Mouse (Mus musculus) thymus, postnatal 14 days (tissue): Measurements from ENCODE around the gene Lrrc4b.

Source experiments
- DNase-seq: peaks from one replicate; pipeline ENCODE4 v3.0.0; 2021

Gene Lrrc4b

DNA sequence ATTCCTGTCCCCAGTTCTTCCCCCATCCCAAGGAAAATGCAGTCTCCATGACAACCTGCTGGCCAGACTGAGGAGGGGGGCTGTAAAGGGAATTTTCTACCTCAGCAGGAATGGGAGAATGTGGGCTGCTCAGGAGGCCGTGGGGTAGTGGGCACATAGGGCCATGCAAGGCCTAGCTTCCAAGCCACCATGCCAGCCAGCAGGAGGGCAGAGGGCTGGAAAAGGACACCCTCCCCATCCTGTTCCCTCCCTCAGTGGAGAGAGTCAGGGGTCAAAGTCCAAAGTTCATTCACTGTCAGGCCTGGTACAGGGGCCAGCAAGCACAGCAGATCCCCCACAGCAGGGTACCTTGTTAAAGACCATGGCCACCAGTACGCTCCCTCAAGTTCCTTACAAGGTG lies 36.3 kb downstream of the Lrrc4b start, which contains the start of gene Aspdh:
Aspdh (plus strand) TSS at position 281 of the 400 bp plus-strand sequence.
- no peak for DNase-seq

DNA sequence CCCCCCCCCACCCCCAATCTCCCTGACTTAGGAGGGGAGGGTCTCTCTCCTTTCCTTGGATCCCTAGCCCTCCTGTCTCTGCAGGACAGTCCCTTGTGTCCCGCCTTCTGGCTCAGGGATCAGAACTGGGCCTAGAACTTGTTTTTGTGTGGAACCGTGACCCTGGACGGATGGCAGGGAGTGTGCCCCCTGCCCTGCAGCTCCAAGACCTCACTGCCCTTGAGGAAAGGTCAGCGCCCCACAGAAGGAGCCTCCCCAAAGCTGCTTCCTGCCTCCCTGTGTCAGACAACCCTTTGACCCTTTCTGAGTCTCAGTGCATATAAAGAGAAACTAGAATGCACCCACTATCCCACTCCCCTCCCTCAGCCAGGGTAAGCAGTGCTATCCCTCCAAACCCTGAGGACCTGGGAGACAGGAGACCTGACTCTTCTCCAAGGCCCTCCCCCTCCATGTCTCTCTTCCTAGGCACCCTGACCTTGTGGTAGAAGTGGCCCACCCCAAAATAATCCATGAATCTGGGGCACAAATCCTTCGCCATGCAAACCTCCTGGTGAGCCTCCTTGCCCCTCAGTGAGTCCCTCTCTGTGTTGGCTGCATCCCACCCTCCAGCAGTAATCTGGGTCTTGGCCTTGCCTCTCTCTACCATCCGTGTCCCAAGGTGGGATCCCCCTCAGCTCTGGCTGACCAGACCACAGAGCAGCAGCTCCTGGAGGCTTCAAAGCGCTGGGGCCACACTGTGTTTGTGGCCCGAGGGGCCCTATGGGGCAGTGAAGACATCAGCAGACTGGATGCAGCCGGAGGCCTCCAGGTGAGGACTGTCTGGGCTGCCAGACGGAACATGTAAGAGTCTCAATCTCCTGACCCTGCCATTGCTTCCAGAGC lies 37.4 kb downstream of the Lrrc4b start:
- DNase-seq: no peak

DNA sequence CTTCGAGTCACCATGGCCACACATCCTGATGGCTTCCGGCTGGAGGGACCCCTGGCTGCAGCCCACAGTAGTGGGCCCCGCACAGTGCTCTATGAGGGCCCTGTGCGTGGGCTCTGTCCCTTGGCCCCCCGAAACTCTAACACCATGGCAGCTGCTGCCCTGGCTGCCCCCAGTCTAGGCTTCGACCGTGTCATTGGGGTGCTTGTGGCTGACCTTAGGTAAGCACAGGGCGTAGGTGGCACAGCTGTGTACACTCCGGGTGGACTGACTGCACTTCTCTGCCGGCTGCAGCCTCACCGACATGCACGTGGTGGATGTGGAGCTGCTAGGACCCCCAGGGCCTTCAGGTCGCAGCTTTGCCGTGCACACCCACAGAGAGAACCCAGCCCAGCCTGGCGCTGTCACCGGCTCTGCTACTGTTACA lies 38.1 kb downstream of the Lrrc4b start:
- no peak for DNase-seq

GRCm38 (mm10) chr7:44467811-44468411 lies 39.1 kb downstream of the Lrrc4b start, which contains the start of gene Josd2:
Gene Josd2, plus strand, starts transcription at chr7:44467980.
- DNase-seq: peak; percentile 91

DNA sequence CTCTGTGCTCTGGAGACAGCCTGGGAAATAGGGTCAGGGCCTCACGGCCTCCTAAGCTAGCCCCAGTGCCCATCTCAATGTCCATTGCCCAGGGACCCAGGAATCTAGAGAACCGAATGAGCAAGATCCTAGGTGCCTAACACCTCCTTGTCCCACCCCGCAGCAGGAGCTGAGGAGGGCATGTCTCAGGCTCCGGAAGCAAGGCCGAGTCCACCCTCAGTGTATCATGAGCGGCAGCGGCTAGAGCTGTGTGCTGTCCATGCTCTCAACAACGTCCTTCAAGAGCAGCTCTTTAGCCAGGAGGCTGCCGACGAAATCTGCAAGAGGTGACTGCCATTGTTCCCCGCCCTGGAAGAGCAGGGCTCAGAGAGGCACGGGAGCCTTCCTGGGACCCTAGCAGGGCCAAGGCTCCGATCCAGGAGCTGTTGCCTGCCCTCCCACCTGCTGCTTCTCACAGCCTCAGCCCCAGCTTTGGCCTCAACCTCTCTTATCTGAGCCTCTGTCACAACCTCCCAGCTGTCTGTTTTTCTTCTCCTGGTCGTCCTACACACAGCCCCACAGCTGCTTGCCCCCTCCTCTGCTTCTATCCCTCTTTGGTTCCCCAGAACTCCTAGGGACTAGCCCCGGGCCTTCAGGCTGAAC lies 39.9 kb downstream of the Lrrc4b start:
- no peak for DNase-seq

DNA sequence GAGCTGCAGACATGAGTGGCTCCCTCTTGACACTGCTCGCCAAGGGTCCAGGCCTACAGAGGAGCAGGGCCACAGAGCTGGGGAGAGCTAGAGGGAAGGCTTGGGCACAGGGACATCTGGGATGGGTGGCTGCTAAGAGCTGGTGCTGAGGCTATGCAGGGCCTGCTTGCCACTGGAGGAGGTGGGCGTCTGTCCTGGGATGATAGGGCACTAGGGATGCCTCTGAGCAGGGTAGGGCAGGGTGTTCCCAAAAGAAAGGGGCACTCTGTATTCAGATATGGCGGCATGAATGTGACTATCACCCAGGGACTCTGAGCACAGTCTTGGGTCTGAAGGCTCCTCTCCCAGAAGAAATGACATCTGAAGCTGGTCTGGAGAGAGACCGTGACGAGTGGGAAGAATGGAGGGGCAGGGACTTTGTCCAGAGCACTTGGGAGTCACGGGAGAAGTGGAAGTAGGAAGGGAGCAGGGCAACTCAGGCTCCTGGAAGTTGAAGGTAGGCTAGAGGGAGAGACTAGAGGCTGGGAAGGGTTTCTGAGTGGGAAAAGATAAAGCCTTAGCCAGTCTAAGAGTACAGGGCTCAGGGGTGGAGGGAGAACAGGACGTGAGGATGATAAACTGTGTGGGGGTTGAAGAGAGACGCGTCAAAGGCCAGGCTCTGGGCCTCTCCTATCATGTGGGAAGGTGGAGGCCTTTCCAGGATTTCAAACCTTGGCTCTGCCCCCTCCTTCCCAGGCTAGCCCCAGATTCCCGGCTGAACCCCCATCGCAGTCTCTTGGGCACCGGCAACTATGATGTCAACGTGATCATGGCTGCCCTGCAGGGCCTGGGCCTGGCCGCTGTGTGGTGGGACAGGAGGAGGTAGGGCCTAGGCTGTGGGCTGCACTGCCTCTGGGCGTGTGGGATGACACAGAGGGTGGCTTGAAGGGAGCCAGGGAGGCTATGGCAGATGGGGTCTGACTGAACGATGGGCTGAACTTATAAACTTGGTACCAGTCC lies 41.2 kb downstream of the Lrrc4b start:
- no peak for DNase-seq

DNA sequence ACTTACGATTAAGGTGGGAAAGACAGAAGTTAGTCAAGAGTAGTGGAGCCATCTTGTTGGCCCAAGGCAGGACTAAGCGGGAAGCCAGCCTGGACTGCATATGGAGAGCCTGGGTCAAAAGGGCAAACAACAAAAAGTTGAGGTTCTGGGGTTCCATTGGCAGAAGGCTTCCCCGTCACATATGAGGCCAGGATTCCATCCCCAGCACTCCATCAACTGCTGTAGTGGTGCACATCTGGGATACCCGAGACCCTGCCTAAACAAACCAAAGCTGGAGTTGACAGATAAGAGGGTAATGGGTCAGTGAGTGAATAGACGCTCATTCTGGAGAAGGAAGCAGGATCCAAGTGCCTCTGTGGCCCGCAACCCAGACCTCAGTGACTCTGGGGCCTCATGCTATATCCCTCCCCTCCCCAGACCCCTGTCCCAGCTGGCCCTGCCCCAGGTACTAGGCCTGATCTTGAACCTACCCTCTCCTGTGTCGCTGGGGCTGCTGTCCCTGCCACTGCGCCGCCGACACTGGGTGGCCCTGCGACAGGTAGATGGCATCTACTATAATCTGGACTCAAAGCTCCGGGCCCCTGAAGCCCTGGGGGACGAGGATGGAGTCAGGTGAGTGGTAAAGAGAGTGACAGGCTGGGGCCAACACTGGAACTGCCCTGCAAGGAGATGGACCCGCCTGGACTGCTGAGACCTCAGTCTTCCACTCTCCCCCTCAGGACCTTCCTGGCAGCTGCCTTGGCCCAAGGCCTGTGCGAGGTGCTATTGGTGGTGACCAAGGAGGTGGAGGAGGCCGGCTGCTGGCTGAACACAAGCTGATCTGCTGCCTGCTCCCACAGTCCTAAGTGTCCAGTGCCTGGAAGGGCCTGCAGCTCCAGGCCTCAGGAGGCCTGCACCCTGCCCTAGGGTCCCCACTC lies 42.1 kb downstream of the Lrrc4b start:
- DNase-seq: no peak

- DNase-seq: no peak
These were observed 43.2 kb downstream of the Lrrc4b start for GRCm38 (mm10) chr7:44471880-44472557.

DNA sequence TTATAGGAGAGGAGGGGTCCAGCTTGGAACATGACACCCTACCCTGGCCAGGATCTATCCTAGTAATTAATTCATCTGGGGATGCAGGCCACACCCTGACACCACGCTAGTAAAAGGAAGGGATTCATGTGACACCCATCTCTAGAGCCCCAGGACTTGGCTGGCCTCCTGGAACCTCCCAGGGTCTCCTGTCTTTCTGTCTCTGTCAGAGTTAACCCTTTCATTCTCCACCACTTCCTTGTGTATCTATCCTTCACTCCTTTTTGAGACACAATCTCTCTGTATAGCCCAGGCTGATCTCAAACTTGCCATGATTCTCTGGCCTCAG lies 43.7 kb downstream of the Lrrc4b start:
- DNase-seq: no peak

GRCm38 (mm10) chr7:44472961-44473646 lies 44.3 kb downstream of the Lrrc4b start:
- no peak for DNase-seq

- no peak for DNase-seq
These were observed 45.6 kb downstream of the Lrrc4b start for GRCm38 (mm10) chr7:44474419-44474818.

DNA sequence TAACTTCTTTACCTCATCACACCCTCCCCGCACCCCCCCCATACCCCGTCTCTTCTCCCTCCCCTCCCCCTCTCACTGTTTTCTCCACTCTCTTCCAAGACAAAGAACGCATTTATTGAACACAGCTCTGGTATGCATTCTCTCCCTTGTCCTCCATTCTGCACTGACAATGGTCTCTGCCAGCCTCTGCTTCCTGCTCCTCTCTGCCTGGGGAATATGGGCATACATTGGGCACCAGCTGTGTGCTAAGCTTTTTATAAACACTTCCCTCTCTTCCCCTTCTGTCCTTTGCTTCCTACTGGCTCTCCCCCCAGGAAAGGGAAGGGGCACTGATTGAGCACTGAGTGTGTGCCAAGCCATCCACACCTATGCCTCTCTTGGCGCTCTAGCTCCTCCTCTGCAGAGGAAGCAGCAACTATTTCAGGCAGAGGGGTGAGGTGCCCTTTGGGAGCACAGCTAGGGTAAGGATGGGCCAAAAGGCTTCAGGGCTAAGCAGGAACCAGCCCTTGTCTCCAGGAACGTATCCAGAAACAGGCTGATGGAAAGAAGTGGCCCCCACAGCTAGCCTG lies 46.3 kb downstream of the Lrrc4b start:
- no peak for DNase-seq

DNA sequence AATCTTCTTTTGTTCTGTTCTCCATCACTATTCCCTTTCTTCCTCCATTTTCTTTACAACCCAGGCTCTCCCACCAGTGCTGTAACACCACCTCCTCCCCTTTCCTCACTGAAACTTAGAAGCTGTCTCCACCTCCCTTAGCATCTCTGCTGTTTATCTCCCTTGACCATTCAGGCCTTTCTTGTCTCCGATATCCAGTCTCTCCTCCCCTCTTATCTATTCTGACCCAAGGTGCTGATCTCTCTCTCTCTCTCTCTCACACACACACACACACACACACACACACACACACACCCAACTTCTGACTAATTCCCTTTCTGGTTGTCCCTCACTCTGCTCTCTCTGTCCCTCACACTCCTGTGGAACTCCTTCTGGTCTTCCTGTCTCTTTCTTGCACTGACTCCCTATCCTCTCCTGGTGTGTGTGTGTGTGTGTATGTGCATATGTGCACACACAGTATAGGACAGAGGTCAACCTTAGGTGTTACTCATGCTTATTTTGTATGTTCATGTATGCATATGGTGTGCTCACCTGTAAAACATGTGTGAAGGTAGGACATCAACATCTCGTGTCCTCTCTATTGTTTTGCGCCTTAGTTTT lies 54.1 kb downstream of the Lrrc4b start:
- no peak for DNase-seq

- DNase-seq: no peak
These were observed 55.3 kb downstream of the Lrrc4b start for GRCm38 (mm10) chr7:44484109-44484508.

GRCm38 (mm10) chr7:44484841-44485571 lies 56.2 kb downstream of the Lrrc4b start:
- DNase-seq: peak; percentile 74

GRCm38 (mm10) chr7:44485572-44486195 lies 56.9 kb downstream of the Lrrc4b start:
- DNase-seq: no peak

GRCm38 (mm10) chr7:44486927-44487575 lies 58.2 kb downstream of the Lrrc4b start:
- no peak for DNase-seq

- no peak for DNase-seq
These were observed 59.1 kb downstream of the Lrrc4b start for GRCm38 (mm10) chr7:44487936-44488335.
